Mouse (Mus musculus) olfactory bulb, adult 2 months (tissue): ENCODE measurements at regions not wholly inside any gene's neighbourhood (a gene's known extent, or its start where the extent isn't known, plus 50 kb on each side); places are given as distances from the start of the nearest gene placed in this dataset.

Source experiments
- CTCF ChIP-seq: fragments of 200-500 bp; IDR thresholded peaks from 2 replicates; pipeline ENCODE4 v1.5.1; 2012; ENCODE audit warnings: low read depth, mild to moderate bottlenecking, low read length, moderate library complexity; ENCODE audit not compliant: insufficient read depth
- POLR2A ChIP-seq: fragments of 200-500 bp; IDR thresholded peaks from 2 replicates; pipeline ENCODE4 v1.6.1; 2012; ENCODE audit warnings: mild to moderate bottlenecking, low read depth, low read length, moderate library complexity; ENCODE audit not compliant: insufficient read depth

GRCm38 (mm10) chr4:142467920-142468319 lies 228.7 kb upstream of the Kazn start:
- no peak for TF ChIP-seq CTCF
- TF ChIP-seq POLR2A: no peak
